Mouse (Mus musculus) neural tube, embryonic 12.5 days (tissue): ENCODE measurements at regions not wholly inside any gene's neighbourhood (a gene's known extent, or its start where the extent isn't known, plus 50 kb on each side); places are given as distances from the start of the nearest gene placed in this dataset.
A peak's percentile ranks its signal among the peaks of the same experiment; 100 is the strongest.

Experiments used
- ATAC-seq: fragments of 200-750 bp; cut with Nextera tagmentation; 2 replicates; pipeline ENCODE4 v1.8.0; 2017; ENCODE audit warnings: low read depth, mild to moderate bottlenecking, moderate TSS enrichment, moderate library complexity; ENCODE audit not compliant: low FRiP score
- H3K27ac ChIP-seq: fragments of 300-500 bp; sonication (generic); 2 replicates; pipeline ENCODE4 v1.5.1; 2016
- H3K27me3 ChIP-seq: fragments of 300-500 bp; sonication (generic); replicated peaks from 2 replicates; pipeline ENCODE4 v1.6.1; 2016; ENCODE audit warnings: mild to moderate bottlenecking
- H3K36me3 ChIP-seq: fragments of 300-500 bp; sonication (generic); 2 replicates; pipeline ENCODE4 v1.6.1; 2016; ENCODE audit warnings: mild to moderate bottlenecking
- H3K4me1 ChIP-seq: fragments of 300-500 bp; sonication (generic); 2 replicates; pipeline ENCODE4 v1.6.1; 2016
- H3K4me2 ChIP-seq: fragments of 300-500 bp; sonication (generic); replicated peaks from 2 replicates; pipeline ENCODE4 v1.6.1; 2016; ENCODE audit warnings: mild to moderate bottlenecking
- H3K4me3 ChIP-seq: fragments of 300-500 bp; sonication (generic); 2 replicates; pipeline ENCODE4 v1.5.1; 2016
- H3K9ac ChIP-seq: fragments of 300-500 bp; sonication (generic); 2 replicates; pipeline ENCODE4 v1.6.1; 2016; ENCODE audit warnings: mild to moderate bottlenecking
- H3K9me3 ChIP-seq: fragments of 300-500 bp; sonication (generic); 2 replicates; pipeline ENCODE4 v1.6.1; 2016; ENCODE audit warnings: mild to moderate bottlenecking
- WGBS: fragments of 180-500 bp; shearing (Covaris S2); methylation state at CpG from one replicate; pipeline ENCODE4 v1.1.7; 2016; 5-methylcytosine and 5-hydroxymethylcytosine counted together

- Histone ChIP-seq H3K9me3 (no peaks in the 10 kb centered on the region), H3K4me3 (no peak overlapping the region), H3K9ac (no peak overlapping the region), H3K4me1 (peaks cover 27% of the 10 kb centered on the region), H3K36me3 (no peaks in the 10 kb centered on the region), H3K4me2 (no peak overlapping the region), H3K27ac (no peak overlapping the region), H3K27me3 (no peaks in the 10 kb centered on the region; the same call in 1 of the 2 replicates)
- ATAC-seq, result no peak
- WGBS, result 10% methylated on average over 6 of the region's 6 CpGs
Measured at GRCm38 (mm10) chr11:82518691-82519090, 130.0 kb downstream of the Tmem132e start.

- Histone ChIP-seq H3K27ac (no peak overlapping the region), H3K27me3 (no peaks in the 10 kb centered on the region; the same call in none of the 2 replicates), H3K4me3 (no peak overlapping the region), H3K9ac (no peak overlapping the region), H3K36me3 (no peaks in the 10 kb centered on the region), H3K4me1 (peaks cover 10% of the 10 kb centered on the region), H3K4me2 (no peak overlapping the region), H3K9me3 (no peaks in the 10 kb centered on the region)
- no peak for ATAC-seq
- WGBS, result 91% methylated on average over 4 of the region's 4 CpGs
Measured at GRCm38 (mm10) chr11:82514526-82515144, 125.9 kb downstream of the Tmem132e start.

GRCm38 (mm10) chr11:82508564-82508963, 119.9 kb downstream of the Tmem132e start:
- H3K36me3 ChIP-seq, result no peaks in the 10 kb centered on the region
- WGBS, result 19% methylated on average over 13 of the region's 13 CpGs
- H3K27me3 ChIP-seq, result no peaks in the 10 kb centered on the region; the same call in 1 of the 2 replicates
- peak overlapping the region; percentile 37 for H3K4me2 ChIP-seq
- H3K9ac ChIP-seq, result no peak overlapping the region
- H3K27ac ChIP-seq, result no peak overlapping the region
- peaks cover 9% of the 10 kb centered on the region for H3K4me1 ChIP-seq
- no peak for ATAC-seq
- no peak overlapping the region for H3K4me3 ChIP-seq
- no peaks in the 10 kb centered on the region for H3K9me3 ChIP-seq
